Mouse (Mus musculus) erythroid progenitor cell, adult 5-6 weeks (primary cell): Measurements from ENCODE around the gene Tmem109. TPM values are rescaled to one million over a fixed set of nuclear protein-coding genes. Genes with fewer than 3 reads are reported as not detected.

ENCODE experiments used
- ATAC-seq: replicated peaks from 2 replicates; pipeline ENCODE4 v1.8.0; 2016; ENCODE audit warnings: moderate number of reproducible peaks, mild to moderate bottlenecking, moderate TSS enrichment, inconsistent platforms; ENCODE audit not compliant: poor library complexity, low FRiP score, severe bottlenecking
- total RNA-seq, 2 experiments: library from RNA; stranded (forward) in 1 of 2; stranded (reverse) in 1 of 2; fragments of 150-400 nt in 1 of 2; fragments of 186-747, 209-891 nt in 1 of 2; gene quantifications; 2 replicates each; pipeline versions ENCODE4 v1.2.3 to v1.2.4; 2015 to 2017; ENCODE audit warnings: low replicate concordance in 2 of 2

Gene Tmem109
- total RNA-seq, 2 experiments from 2014 or later, result 9.6 to 14.0 TPM

DNA sequence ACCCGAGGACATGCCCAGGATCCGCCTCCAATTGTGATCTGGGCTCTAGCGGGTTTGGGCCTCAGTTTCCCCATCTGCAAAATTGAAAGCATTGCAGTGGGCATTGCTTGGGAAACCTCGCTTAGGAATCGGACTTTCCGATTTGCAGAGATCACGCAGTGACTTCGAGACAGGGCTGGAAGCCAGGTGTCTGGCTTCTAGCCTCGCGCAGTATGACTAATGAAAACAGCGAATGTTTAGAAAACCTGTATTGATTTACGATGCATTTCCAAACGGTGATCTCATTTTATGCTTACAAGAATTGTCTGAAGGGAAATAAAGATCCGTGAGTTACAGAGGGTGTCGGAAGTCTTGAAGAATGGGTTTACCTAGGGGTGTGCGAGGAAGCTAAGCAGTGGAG, 13.9 kb upstream of the Tmem109 start:
- ATAC-seq, result no peak

- peak; percentile 99 for ATAC-seq
These were observed 13.3 kb upstream of the Tmem109 start, which contains the start of gene Prpf19 for GRCm38 (mm10) chr19:10895016-10895528. Gene Prpf19 (plus strand): TSS chr19:10895231.

DNA sequence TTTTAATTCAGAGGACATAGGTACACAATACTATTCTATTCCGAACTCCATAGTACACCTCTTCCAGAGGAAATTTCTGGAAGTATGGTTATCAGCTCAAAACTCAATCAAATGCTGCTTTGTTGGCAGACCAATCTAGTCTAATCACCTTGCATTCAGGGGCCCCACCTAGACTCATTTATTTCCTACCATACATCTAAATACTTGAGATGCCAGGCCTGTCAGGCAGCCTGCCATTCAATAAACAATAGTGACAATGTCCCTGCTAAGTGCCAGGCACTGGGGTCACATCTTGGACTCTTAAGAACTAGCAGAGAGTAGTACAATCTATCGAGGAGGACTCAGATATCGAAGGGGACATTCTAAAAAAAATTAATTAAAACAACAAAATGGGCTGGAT, 10.4 kb upstream of the Tmem109 start:
- no peak for ATAC-seq

DNA sequence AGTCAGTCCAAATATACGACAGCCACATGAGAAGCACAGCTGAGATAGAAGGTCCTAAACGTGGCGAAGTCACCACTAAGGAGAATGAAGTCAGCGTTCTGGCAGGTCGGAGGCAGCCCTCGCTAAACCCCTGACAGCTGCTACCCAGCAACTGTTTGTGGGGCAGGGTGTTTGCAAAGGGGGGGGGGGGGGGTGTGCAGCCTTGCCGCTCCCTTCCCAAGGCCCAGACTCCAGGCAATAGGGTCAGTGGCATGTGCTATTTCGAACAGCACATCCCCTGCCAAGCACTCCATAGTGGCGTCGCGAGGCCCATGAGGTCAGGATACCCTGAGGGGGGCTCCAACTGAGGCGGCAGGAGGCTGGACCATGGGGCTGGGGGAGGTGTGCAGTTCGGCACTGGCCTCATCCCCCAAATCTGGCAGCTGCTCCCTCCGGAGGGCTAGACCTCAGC, 801 bp downstream of the Tmem109 start:
- ATAC-seq, result 0 out of 2 replicates have a peak, but pooled peaks have one; percentile 10

GRCm38 (mm10) chr19:10880085-10880974, 1.5 kb downstream of the Tmem109 start:
- ATAC-seq, result no peak

GRCm38 (mm10) chr19:10878201-10878837, 3.5 kb downstream of the Tmem109 start:
- ATAC-seq, result no peak

DNA sequence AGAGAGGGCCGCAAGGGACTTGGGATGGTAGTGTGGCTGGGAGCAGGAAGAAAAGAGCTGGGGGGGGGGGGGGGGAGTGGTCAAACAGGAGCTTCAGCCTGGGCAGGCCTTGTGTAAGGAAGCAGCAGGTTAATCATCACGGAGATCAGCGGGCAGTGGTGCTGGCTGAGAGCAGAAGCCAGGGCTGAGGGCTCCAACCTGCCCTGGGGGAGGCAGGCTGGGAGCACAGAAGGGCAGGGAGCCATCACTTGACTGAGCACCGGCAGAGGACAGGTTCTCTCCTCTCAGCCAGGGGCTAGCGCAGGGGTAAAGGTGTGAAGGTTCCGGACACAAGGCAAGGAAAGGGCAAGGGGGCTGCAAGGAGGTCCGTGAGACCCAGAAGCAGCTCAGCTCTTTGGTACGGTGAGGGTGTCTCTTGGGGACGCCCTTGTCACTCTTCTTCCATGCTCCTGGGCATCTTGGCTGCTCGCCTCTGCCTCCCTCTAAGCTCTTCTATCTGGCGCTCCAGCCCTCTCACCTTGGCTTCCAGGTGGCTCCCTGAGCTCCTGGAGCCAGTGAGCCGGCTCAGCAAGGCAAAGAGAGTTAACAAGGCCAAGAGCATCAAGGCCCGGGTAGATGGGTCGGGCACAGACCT, 10.4 kb downstream of the Tmem109 start:
- ATAC-seq, result no peak

DNA sequence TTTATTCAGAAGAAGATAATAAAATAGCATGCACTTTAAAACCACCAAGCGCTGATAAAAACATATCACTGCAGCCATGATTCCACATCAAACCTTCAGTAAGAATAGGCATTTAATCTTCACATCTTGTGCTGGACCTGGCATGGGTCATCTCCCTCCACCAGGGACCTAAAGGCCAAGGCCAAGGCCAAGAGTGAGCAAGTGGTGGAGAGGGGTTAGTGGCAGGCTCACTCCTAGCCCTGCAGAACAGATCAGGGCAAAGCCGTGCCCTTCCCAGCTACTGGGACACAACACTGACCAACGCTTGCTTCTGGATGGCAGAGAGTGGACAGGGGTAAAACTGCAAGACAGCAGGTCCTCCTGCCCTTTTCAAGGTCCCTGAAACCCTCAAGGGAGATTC, 11.1 kb downstream of the Tmem109 start:
- ATAC-seq, result no peak

- no peak for ATAC-seq
These were observed 11.8 kb downstream of the Tmem109 start, which contains the start of gene Tmem132a for GRCm38 (mm10) chr19:10869886-10870527. Gene Tmem132a (minus strand): TSS chr19:10869940.

GRCm38 (mm10) chr19:10869241-10869885, 12.4 kb downstream of the Tmem109 start:
- no peak for ATAC-seq

DNA sequence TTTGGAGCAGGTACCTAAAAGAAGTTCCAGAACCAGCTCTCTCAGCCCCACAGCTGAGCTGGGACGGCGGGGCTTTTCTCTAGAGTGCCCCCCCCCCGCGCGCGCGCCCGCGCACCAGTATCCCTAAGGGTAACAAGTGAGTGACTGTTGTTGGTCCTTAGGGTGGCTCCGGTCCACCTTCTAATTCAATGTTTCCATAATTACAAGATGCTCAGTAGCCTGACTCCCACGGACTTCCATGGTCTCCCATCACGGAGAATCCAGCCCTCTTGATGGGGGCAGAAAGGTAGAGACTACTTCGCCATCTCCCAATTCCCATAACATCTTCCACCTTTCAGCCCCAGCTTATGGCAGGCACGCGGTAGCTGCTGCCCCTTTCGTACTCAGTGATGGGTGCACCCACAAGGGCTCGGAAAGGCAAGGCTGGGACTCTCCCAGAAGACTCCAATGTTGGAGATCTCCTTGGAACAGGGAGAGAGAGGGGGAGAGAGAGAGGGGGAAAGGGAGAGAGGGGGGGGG, 13.1 kb downstream of the Tmem109 start:
- no peak for ATAC-seq

DNA sequence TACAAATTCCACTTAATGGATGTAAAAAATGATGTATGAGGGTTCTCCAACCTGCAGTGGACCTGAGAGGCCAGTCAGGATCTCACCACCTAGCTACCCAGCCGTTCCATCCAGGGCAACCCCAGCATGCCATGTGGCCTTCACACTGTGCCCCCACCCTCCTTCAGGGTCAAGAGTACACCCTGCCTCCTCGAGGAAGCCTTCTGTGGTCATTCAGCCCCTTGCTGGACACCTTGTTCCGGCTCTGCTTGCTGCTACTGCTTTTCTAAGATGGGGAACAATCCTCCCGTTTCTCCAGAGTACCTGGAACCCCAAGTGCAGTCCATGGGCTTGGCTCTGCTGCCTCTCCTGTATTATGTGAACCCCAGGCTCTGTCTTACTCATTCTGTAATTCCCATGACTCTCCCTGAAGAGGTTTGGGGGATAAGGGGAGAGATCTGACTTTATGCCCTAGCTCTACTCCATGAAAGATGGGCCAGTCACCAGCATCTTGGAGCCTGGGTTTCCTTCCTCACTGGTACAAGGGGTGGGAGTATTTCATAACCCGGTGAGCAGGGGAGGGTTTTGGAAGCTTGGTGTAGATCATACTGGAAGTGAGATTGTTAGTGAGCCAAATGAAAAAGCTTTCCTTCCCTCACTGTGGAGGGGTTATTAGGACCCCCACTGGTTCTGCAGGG, 13.7 kb downstream of the Tmem109 start:
- no peak for ATAC-seq

- no peak for ATAC-seq
These were observed 15.4 kb downstream of the Tmem109 start for GRCm38 (mm10) chr19:10866351-10866750.

DNA sequence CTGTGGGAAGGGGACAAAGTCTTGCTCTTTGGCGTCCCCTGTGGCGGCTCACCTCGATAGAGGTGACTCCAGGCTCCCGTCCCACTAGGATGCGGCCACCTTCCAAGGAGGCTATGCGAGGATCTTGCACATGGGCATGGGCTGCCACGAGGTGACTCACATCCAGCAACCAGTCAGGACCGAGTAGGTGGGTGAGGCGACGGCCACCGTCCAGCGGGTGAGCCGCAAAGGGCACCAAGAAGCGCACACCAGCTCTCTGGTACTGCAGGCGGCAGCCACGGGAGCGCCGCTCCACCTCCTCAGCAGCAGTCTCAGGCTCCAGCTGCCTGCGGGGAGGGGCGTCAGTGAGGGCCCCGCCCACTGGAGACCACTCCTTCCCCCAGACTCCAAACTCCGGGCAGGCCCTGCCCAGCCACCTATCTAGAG, 21.7 kb downstream of the Tmem109 start:
- ATAC-seq, result no peak

DNA sequence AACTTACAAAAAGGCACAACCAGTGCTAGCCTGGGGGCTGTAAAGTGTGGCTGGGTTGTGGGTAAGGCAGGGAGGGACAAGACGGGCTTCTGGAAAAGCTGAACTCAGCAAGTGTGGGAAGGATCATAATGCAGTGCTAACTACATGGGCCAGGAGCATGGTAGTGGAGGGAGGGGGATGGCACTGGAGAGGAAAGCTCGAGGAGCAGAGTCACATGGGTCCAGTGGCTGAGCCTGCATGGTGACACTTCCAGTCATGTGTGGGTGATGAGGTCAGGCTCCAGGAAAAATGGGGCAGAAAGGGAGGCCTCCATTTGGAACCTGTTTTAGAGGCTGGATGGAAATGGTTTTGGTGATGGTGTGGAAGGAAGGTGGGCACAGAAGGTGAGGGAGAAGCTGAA, 25.3 kb downstream of the Tmem109 start:
- no peak for ATAC-seq

DNA sequence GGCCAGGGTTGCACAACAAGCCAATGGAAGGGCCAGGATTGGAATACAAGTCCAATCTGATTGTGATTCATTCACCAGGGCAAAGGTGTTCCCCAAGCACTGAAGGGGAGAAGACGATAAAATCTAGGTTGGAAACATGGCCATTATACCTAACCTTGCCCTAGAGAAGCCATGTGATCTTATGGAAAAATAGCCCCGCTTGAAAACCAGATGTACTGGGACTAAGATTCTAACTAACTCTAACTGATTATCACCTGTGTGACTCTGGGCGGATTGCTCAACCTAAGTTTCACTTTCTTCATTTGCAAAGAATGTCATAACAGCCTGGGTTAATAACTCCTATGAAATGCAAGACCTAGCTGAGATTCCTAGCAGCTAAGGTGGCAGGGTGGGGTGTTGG, 26.4 kb downstream of the Tmem109 start:
- ATAC-seq, result no peak

- no peak for ATAC-seq
These were observed 34.3 kb downstream of the Tmem109 start for GRCm38 (mm10) chr19:10847311-10848087.

DNA sequence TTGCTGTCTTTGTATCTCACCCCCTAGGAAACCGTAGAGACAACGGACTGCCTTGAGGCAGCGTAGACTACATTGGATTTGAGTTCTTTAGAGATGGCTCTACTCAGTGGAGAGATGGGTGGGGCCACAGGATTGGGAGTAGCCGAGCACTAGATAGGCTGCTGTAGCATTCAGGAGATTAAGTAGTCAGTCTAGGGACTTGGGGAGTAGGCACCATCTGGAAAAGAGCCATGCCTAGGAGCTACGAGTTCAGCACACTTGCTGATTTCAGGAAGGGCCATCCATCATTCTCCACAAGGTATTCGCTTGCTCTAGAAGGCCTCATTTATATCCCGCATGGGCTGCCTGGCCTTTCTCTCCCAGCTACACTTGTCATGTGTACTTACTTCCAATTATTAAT, 35.7 kb downstream of the Tmem109 start:
- no peak for ATAC-seq
